Mouse (Mus musculus): ENCODE results near the gene Clec4a2.
"Not testable (repeated sequence)": the region's sequence is repeated elsewhere in the genome, so short reads cannot be mapped to it uniquely, and the experiment has no call there.

Clec4a2 gene

GRCm38 (mm10) chr6:123106128-123106527, at the start of gene Clec4a2:
Gene Clec4a2, plus strand, starts transcription at chr6:123106428.
- not testable (repeated sequence) for DNase-seq

GRCm38 (mm10) chr6:123095125-123095843, 10.9 kb upstream of the Clec4a2 start:
- DNase-seq = no peak

GRCm38 (mm10) chr6:123123195-123123594, 17.0 kb downstream of the Clec4a2 start:
- no peak for DNase-seq

- DNase-seq = no peak
These were observed 20.9 kb downstream of the Clec4a2 start for GRCm38 (mm10) chr6:123127173-123127572.

- DNase-seq = not testable (repeated sequence)
These were observed 31.7 kb downstream of the Clec4a2 start for GRCm38 (mm10) chr6:123137766-123138526.

GRCm38 (mm10) chr6:123170106-123170505, 63.9 kb downstream of the Clec4a2 start:
- DNase-seq = no peak

- DNase-seq = no peak
These were observed 64.8 kb downstream of the Clec4a2 start for GRCm38 (mm10) chr6:123171040-123171439.

GRCm38 (mm10) chr6:123172593-123172992, 66.4 kb downstream of the Clec4a2 start, which contains the start of gene Clec4b2:
Gene Clec4b2, plus strand, starts transcription at chr6:123172893.
- DNase-seq = no peak

GRCm38 (mm10) chr6:123175549-123175948, 69.3 kb downstream of the Clec4a2 start:
- no peak for DNase-seq

GRCm38 (mm10) chr6:123184862-123185261, 78.6 kb downstream of the Clec4a2 start:
- DNase-seq = not testable (repeated sequence)
